Mouse (Mus musculus) olfactory bulb, adult 2 months (tissue): ENCODE measurements around the gene Ankib1.

Source experiments
- CTCF ChIP-seq: fragments of 200-500 bp; IDR thresholded peaks from 2 replicates; pipeline ENCODE4 v1.5.1; 2012; ENCODE audit warnings: low read depth, mild to moderate bottlenecking, low read length, moderate library complexity; ENCODE audit not compliant: insufficient read depth
- POLR2A ChIP-seq: fragments of 200-500 bp; IDR thresholded peaks from 2 replicates; pipeline ENCODE4 v1.6.1; 2012; ENCODE audit warnings: mild to moderate bottlenecking, low read depth, low read length, moderate library complexity; ENCODE audit not compliant: insufficient read depth

DNA sequence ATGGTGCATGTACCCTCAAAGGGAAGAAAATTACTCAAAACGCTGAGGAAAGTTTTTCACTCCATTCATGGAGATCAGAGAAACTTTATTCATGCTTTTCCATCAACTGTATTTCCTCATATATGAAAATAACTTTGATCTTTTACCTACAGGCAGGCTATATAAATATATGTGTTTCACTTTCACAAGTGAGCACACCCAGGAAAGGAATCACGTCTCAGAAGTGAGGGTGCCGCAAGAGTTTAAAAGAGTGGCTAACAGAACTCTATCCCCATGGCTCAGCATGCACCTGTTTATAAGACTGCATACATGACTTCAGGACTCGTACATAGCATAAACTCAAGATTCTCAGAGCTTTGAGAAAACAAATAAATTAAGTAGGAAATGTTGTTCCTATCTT lies 1.8 kb downstream of the Ankib1 start:
- TF ChIP-seq CTCF (no peak), POLR2A (no peak)
